Mouse (Mus musculus) embryonic stem cell, embryonic (primary cell): ENCODE results near the gene Ephx4.

Source experiments
- CTCF ChIA-PET, 4 experiments: fragments of 300-600 bp in 2 of 4; fragments of 350-600 bp in 2 of 4; sonication (Branson Sonifier 250); formaldehyde crosslinking; loops; one replicate each; lab custom pipeline; 2022; ENCODE audit warnings: inconsistent platforms in 2 of 4; lab: Charles Lee
- POLR2A ChIA-PET, 4 experiments: fragments of 300-600 bp in 2 of 4; fragments of 350-600 bp in 2 of 4; sonication (Branson Sonifier 250); formaldehyde crosslinking; loops; one replicate each; lab custom pipeline; 2022; ENCODE audit warnings: antibody characterized with exemption in 4 of 4, inconsistent platforms in 1 of 4; lab: Charles Lee

Ephx4 gene

DNA sequence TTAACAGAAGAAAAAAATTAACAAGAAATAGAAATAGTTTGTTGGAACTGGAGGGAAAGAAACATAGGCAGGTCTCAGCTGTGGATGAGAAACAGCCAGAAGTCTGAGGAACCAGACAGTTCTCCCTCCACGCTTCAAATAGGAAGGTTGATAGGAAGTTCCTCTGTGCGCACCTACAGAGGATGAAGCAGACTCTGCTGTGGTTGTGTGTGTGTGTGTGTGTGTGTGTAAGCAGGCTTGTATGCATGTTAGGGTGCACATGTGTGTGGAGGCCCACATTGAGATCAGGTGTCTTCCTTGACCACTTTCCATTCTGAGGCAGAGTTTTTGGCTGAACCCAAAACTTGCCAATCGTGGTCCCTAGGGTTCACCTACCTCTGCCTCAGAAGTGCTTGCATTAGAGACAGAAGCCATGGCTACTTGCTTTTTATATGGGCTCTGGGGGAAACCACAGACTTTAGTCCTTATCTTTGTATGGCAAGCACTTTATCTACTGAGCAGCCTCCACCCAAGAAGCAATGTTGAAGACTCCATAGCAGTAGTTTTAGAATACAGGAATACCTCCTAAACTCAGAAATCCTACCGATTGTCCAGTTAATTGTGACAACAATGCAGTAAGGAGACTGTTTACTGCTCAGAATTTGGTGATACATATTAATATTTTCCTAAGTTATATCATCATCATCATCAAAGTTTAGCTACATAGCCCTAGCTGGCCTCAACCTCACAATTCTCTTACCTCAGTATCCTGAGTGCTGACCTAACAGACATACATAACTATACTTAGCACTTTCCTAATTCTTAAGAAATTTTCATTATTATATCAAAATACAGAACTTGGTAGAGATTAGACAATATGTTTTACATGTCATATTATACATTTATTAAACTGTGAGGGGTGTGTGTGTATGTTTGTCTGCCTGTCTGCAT lies 59.9 kb downstream of the Ephx4 start:
- POLR2A ChIA-PET = interaction anchor here in 1 of 4 experiments (0.6 kb wide), 1 partner anchor 11 kb away, joined by 3 read pairs; no protein-coding TSS in a partner anchor
- CTCF ChIA-PET = no interaction called here

DNA sequence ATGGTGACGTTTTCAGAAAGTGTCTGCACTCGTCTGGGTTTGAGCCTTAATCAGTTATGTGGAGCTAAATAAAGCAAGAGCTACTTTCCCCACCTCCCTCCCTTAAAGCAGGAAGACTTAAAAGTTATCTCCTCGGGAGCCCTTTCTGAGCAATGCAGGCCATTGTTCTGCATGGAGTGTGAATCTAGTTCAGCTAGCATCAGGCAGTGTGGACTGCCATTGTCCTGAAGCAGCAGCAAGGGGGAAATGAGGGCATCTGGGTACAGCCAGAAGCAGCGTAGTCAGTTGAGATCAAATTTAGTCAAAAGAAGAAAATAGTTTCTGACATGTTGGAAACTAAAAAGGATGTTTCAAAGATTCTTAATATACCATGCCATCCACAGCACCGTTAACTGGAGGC lies 64.0 kb downstream of the Ephx4 start:
- POLR2A ChIA-PET = no interaction called here
- CTCF ChIA-PET = no interaction called here

DNA sequence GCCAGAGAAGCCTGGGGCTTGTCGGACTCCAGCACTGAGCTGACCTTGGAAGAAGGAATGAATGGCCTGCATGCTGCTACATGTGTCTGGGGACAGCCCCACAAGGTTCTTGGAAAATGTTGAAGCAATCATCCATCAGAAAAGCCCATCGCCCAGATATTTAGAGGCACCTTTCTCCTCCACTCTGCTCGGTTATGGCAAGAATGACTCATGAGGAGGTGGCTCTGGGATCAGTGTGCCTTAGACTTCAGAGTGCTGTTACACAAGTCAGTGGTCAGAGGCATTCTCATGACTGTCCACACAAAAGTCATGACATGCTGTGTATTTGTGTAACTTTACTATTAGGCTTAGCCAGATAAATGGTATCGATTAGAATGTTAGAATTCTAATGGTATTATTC lies 64.6 kb downstream of the Ephx4 start:
- CTCF ChIA-PET = no interaction called here

DNA sequence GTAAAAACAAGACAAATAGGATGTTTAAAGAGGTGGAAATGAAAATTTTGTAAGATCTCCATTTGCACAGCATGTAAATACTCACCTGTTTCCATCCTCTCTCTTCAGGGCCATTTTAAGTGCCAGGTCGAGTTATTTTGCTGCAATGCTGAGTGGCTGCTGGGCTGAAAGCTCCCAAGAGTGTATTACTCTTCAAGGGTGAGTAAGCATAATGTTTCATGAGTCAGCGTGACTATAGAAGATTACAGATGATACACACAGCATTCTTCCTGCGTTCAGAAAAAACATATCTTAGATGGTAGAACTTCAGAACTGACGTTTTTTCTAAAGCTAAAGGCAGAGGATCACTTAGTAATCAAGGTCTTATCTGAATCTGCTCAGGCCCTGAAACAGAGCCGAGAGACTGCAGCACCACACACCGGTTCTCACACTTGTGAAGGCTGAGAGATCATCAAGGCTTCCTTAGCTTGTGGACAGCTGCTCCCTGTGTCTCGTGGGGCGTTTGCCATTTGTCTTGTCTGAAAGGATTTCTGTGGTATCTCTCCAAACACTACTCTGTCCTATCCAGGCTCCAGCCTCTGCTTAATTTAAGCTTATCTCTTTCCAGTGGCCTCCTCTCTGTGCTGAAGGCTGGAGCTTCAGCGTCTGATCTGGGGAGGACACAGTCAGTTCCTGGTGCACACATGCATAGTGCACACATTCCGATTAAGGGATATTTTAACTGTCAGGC lies 68.2 kb downstream of the Ephx4 start:
- POLR2A ChIA-PET = interaction anchor here in 2 of 4 experiments (0.7 kb wide), 2 partner anchors 95 to 112 kb away, joined by 3 read pairs; no protein-coding TSS in a partner anchor
- CTCF ChIA-PET = interaction anchor here in 1 of 4 experiments (0.6 kb wide), 1 partner anchor 382 kb away, joined by 8 read pairs; no protein-coding TSS in a partner anchor

More for the DNA sequence above, 64.6 kb downstream of the Ephx4 start:
- POLR2A ChIA-PET = no interaction called here
